35 mouse cellular contexts compared by ENCODE assay signal in the genomic region with DNA sequence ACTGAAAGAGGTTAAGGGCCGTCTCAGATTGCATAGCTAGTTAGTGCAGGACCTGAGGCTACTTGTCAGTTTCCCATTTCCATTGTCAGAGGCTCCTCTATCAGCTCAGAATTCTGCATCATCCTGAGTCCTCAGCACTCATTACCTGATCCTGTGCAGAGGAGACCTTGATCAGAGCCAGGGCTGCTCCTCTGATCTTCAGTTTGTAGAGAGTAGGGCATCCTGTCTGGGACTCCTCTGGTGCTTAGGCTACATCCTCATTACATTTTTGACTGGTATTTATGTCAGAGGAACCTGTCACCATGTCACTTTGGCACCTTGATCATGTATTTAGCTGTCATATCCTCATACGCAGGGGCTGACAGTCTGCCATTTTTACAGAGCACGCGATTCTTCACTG.
"Had no signal": no experiment of that assay in that cellular context is flagged by ENCODE, and none has a peak within 500 bp of the region (broad histone marks: within the 10 kb centered on the region; RNA-seq: fewer than 3 reads in every experiment).

No protein-coding gene starts in this region.

- H3K4me2 ChIP-seq: heart, embryonic 11.5 days; heart, embryonic 12.5 days; heart, embryonic 13.5 days; heart, embryonic 15.5 days; hindbrain, embryonic 12.5 days; hindbrain, embryonic 13.5 days; hindbrain, embryonic 14.5 days; hindbrain, embryonic 15.5 days; intestine, embryonic 15.5 days; kidney, embryonic 15.5 days had no signal

- H3K4me1 ChIP-seq: heart, embryonic 12.5 days; heart, embryonic 13.5 days; heart, embryonic 15.5 days; hindbrain, embryonic 10.5 days; hindbrain, embryonic 12.5 days; hindbrain, embryonic 13.5 days; hindbrain, embryonic 15.5 days; intestine, embryonic 15.5 days; kidney, embryonic 15.5 days had no signal

- ATAC-seq: hindbrain, embryonic 16.5 days; hindbrain, postnatal 0 days; inflammation-experienced regulatory T-cells, adult 6 months; intestine, embryonic 15.5 days; intestine, embryonic 16.5 days; intestine, postnatal 0 days had no signal

- H3K9ac ChIP-seq: heart, embryonic 12.5 days; heart, embryonic 13.5 days; heart, embryonic 15.5 days; hindbrain, embryonic 12.5 days; hindbrain, embryonic 13.5 days; hindbrain, embryonic 14.5 days; hindbrain, embryonic 15.5 days; intestine, embryonic 15.5 days; kidney, embryonic 15.5 days had no signal

- DNase-seq: heart, adult 2 months; heart, postnatal 10 days; heart, postnatal 14 days; heart, postnatal 36 days; heart, postnatal 4 days; kidney, adult 11 months; kidney, adult 18-20 months; kidney, adult 2 months; kidney, adult 8-10 months; kidney, adult 9 months; kidney, postnatal 10 days; kidney, postnatal 14 days; kidney, postnatal 25 days; kidney, postnatal 36 days; kidney, postnatal 4 days; layer of hippocampus, adult 9-11 months had no signal

- H3K4me3 ChIP-seq: heart, adult 2 months; heart, embryonic 10.5 days; heart, embryonic 12.5 days; heart, embryonic 13.5 days; heart, embryonic 15.5 days; hindbrain, embryonic 10.5 days; hindbrain, embryonic 12.5 days; hindbrain, embryonic 13.5 days; hindbrain, embryonic 15.5 days; intestine, embryonic 15.5 days; kidney, embryonic 15.5 days; layer of hippocampus, adult 2 months had no signal

- H3K27ac ChIP-seq: heart, adult 2 months; heart, embryonic 10.5 days; heart, embryonic 13.5 days; heart, embryonic 15.5 days; hindbrain, embryonic 10.5 days; hindbrain, embryonic 12.5 days; hindbrain, embryonic 13.5 days; hindbrain, embryonic 14.5 days; hindbrain, embryonic 15.5 days; hindbrain, postnatal 0 days; intestine, embryonic 15.5 days; kidney, embryonic 15.5 days; kidney, postnatal 0 days; layer of hippocampus, adult 2 months had no signal

- H3K27me3 ChIP-seq: heart, embryonic 12.5 days; heart, embryonic 13.5 days; heart, embryonic 15.5 days; hindbrain, embryonic 12.5 days; hindbrain, embryonic 13.5 days; hindbrain, embryonic 15.5 days; intestine, embryonic 15.5 days; kidney, embryonic 15.5 days had no signal

- H3K9me3 ChIP-seq: heart, embryonic 10.5 days; heart, embryonic 12.5 days; heart, embryonic 13.5 days; heart, embryonic 15.5 days; hindbrain, embryonic 10.5 days; hindbrain, embryonic 12.5 days; hindbrain, embryonic 13.5 days; hindbrain, embryonic 15.5 days; intestine, embryonic 15.5 days; kidney, embryonic 15.5 days had no signal

- H3K36me3 ChIP-seq: heart, embryonic 10.5 days; heart, embryonic 12.5 days; heart, embryonic 13.5 days; heart, embryonic 15.5 days; hindbrain, embryonic 10.5 days; hindbrain, embryonic 12.5 days; hindbrain, embryonic 13.5 days; hindbrain, embryonic 15.5 days; intestine, embryonic 15.5 days; kidney, embryonic 15.5 days had no signal
